Mouse (Mus musculus) ES-Bruce4 (cell line): ENCODE measurements around the gene Sepsecs.

Experiments
- CTCF ChIP-seq: IDR thresholded peaks from one replicate; pipeline ENCODE4 v1.8.1; 2011; ENCODE audit warnings: low read depth, low read length
- POLR2A ChIP-seq: IDR thresholded peaks from one replicate; pipeline ENCODE4 v1.8.1; 2011; ENCODE audit warnings: low read length; ENCODE audit not compliant: insufficient read depth

- TF ChIP-seq POLR2A (no peak), CTCF (no peak)
Measured at GRCm38 (mm10) chr5:52590612-52591011, 78.9 kb downstream of the Sepsecs start.
